Mouse (Mus musculus) intestine, embryonic 14.5 days (tissue): ENCODE results near the gene Ugcg. TPM values are rescaled to one million over a fixed set of nuclear protein-coding genes. Genes with fewer than 3 reads are reported as not detected.

Experiments used
- ATAC-seq: fragments of 200-750 bp; cut with Nextera tagmentation; replicated peaks from 2 replicates; pipeline ENCODE4 v1.8.0; 2017; ENCODE audit warnings: low read depth, moderate number of reproducible peaks, moderate TSS enrichment, moderate library complexity; ENCODE audit not compliant: low FRiP score, low TSS enrichment
- DNase-seq: peaks from one replicate; pipeline ENCODE4 v3.0.0-alpha.2; 2018; ENCODE audit warnings: low spot score
- H3K27ac ChIP-seq: fragments of 300-500 bp; sonication (generic); 2 replicates; pipeline ENCODE4 v1.5.1; 2014; ENCODE audit warnings: low read depth, mild to moderate bottlenecking, control low read depth
- H3K27me3 ChIP-seq: fragments of 300-500 bp; sonication (generic); replicated peaks from 2 replicates; pipeline ENCODE4 v1.6.1; 2014; ENCODE audit warnings: low read length, control low read depth; ENCODE audit not compliant: control insufficient read depth, insufficient read depth
- H3K36me3 ChIP-seq: fragments of 300-500 bp; sonication (generic); 2 replicates; pipeline ENCODE4 v1.6.1; 2014; ENCODE audit warnings: low read length, control low read depth; ENCODE audit not compliant: control insufficient read depth, insufficient read depth
- H3K4me1 ChIP-seq: fragments of 300-500 bp; sonication (generic); replicated peaks from 2 replicates; pipeline ENCODE4 v1.6.1; 2014; ENCODE audit warnings: low read length, control low read depth, mixed read lengths; ENCODE audit not compliant: control insufficient read depth, insufficient read depth
- H3K4me2 ChIP-seq: fragments of 300-500 bp; sonication (generic); 2 replicates; pipeline ENCODE4 v1.6.1; 2014; ENCODE audit warnings: low read length
- H3K4me3 ChIP-seq: fragments of 300-500 bp; sonication (generic); 2 replicates; pipeline ENCODE4 v1.5.1; 2014; ENCODE audit warnings: low read depth, low read length, control low read depth, mixed read lengths
- H3K9ac ChIP-seq: fragments of 300-500 bp; sonication (generic); 2 replicates; pipeline ENCODE4 v1.6.1; 2014; ENCODE audit warnings: mild to moderate bottlenecking, low read length
- H3K9me3 ChIP-seq: fragments of 300-500 bp; sonication (generic); 2 replicates; pipeline ENCODE4 v1.6.1; 2016; ENCODE audit warnings: low read length, control low read depth; ENCODE audit not compliant: control insufficient read depth
- WGBS: fragments of 180-500 bp; shearing (Covaris S2); extraction: QIAGEN DNeasy Blood & Tissue Kit; methylation state at CpG from one replicate; pipeline ENCODE4 v1.1.7; 2014; 5-methylcytosine and 5-hydroxymethylcytosine counted together
- polyA plus RNA-seq: library from polyadenylated mRNA; unstranded; fragments of >200 nt; fragmentation: Nextera tagmentation; extraction: Ambion mirVana; gene quantifications from 2 replicates; pipeline ENCODE4 v1.2.1, GENCODE M21; 2014

Gene Ugcg
- polyA plus RNA-seq, 1 experiment from 2014 or later: 14.1 TPM

DNA sequence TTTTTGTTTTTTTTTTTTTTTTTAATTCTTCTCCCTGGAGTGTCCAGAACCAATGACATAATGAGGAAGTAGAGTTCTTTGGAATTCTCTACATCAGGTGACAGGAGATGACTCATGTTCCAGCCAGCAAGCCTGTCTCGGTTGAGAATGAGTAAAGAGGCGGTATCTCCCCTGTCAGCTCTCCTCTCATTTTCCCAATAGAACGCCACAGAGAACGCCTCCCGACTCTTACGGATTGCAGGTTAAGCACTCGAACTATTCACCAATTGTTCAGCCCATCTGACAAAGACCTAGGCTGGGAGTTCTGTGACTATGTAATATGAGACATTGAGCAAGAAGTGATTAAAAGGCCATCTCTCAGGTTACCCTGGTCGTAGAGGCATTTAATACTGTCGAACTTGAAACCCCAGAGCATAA lies 50.3 kb downstream of the Ugcg start:
- ATAC-seq (no peak), DNase-seq (peak; percentile 54)
- Histone ChIP-seq H3K27me3 (no peaks in the 10 kb centered on the region), H3K9me3 (no peaks in the 10 kb centered on the region), H3K4me2 (no peak overlapping the region), H3K4me1 (no peaks in the 10 kb centered on the region), H3K27ac (no peak overlapping the region), H3K9ac (no peak overlapping the region), H3K36me3 (no peaks in the 10 kb centered on the region), H3K4me3 (no peak overlapping the region)
- 46% methylated on average over 9 of the region's 9 CpGs for WGBS

DNA sequence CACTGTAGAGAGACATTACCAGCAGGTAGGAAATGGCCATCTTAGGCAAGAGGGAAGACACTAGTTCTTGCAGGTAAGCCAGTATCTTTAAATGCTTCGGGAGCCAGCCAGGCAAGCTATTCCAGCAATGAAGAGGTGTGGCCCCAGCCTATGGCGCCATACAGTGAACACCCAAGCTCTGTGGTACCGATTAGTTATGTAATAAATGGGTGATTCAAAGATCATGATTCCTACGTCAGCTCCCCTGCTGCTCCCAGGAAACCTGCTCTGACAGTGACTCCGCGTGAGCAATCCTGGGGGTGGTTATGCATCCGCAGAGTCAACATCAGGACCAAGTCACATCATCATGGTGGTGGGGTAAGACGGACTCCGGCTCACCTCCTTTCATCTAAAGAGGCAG lies 51.1 kb downstream of the Ugcg start:
- DNase-seq: no peak
- Histone ChIP-seq H3K4me2 (no peak overlapping the region), H3K27me3 (no peaks in the 10 kb centered on the region), H3K4me3 (no peak overlapping the region), H3K9me3 (no peaks in the 10 kb centered on the region), H3K9ac (no peak overlapping the region), H3K27ac (no peak overlapping the region), H3K36me3 (no peaks in the 10 kb centered on the region), H3K4me1 (no peaks in the 10 kb centered on the region)
- WGBS: 90% methylated on average over 9 of the region's 9 CpGs
- ATAC-seq: no peak

- H3K4me3 ChIP-seq: no peak overlapping the region
- 90% methylated on average over 4 of the region's 4 CpGs for WGBS
- no peaks in the 10 kb centered on the region for H3K9me3 ChIP-seq
- H3K27ac ChIP-seq: no peak overlapping the region
- no peaks in the 10 kb centered on the region for H3K36me3 ChIP-seq
- DNase-seq (no peak), ATAC-seq (no peak)
- H3K4me2 ChIP-seq: no peak overlapping the region
- no peaks in the 10 kb centered on the region for H3K27me3 ChIP-seq
- H3K4me1 ChIP-seq: no peaks in the 10 kb centered on the region
- no peak overlapping the region for H3K9ac ChIP-seq
These were observed 52.0 kb downstream of the Ugcg start for GRCm38 (mm10) chr4:59241096-59241495.

GRCm38 (mm10) chr4:59242221-59242620 lies 53.2 kb downstream of the Ugcg start:
- Histone ChIP-seq H3K4me2 (no peak overlapping the region), H3K36me3 (no peaks in the 10 kb centered on the region), H3K4me1 (no peaks in the 10 kb centered on the region), H3K9ac (no peak overlapping the region), H3K27me3 (no peaks in the 10 kb centered on the region), H3K4me3 (no peak overlapping the region), H3K27ac (no peak overlapping the region), H3K9me3 (no peaks in the 10 kb centered on the region)
- DNase-seq (no peak), ATAC-seq (no peak)
- WGBS: 91% methylated on average over 3 of the region's 3 CpGs

DNA sequence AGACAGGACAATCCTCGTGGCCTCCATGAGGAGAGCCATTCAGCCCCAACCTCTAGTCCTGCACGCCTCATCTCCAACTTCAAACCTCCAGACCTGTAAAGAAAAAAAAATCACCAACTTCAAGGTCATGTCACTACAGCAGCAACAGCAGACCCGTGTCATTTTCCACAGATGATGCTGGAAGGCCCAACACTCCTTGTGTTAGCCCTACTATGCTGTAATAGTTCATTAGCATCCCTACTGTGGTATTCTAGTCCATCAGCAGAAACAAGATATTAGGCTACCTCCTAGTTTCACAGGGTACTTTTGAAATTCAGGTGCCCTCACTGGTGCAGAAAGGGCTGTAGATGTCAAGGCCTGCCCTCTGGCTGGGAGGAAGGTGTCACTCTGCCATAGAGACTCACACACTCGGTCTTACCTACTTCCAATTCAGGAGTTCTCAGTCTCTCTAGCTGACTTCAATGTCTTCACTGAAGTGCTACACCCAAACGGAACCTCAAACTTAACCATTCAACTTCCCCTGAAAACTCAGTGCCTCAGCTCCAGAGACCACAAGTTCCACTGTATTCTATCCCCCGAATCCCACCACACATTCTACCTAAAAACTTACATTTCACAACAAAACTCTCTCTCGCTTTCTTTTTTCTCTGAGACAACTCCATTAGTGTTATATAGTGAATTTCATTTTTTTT lies 54.9 kb downstream of the Ugcg start:
- Histone ChIP-seq H3K4me1 (no peaks in the 10 kb centered on the region), H3K9me3 (no peaks in the 10 kb centered on the region), H3K4me2 (no peak overlapping the region), H3K4me3 (no peak overlapping the region), H3K27me3 (no peaks in the 10 kb centered on the region), H3K27ac (no peak overlapping the region), H3K9ac (no peak overlapping the region), H3K36me3 (no peaks in the 10 kb centered on the region)
- ATAC-seq: no peak
- DNase-seq: no peak
- 83% methylated on average over 7 of the region's 7 CpGs for WGBS

DNA sequence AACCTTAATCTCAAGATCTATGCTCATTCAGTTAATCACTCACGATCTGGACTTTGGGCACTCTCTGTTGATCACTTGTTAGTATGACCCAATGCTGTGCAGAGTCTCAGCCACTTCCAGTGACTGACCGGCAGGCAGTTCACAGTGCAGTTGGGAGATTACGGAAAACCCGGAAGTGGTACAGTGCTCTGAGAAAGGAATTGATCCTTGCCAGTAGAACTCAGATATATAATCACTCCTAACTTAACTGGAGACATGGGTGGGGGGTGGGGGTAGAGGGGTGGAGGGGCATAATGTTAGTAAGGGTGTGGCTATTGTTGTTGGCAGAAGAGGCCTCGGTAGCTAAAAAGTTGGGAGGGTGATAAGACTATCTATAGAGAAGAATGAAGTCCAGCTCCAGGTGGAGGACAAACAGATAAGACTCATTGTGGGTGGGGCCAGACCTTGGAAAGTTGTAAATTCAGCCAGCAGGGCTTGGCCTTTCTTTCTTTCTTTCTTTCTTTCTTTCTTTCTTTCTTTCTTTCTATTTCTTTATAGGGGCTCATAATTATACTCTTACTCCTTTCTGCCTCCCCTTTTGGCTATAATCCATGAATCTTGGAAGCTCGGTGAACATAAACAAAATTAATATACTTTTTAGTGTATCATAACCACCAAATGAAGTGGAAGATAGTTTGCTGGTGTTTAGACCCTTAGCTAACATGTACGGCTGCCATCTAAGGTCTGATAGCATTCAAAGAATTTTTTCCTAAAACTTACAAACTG lies 55.9 kb downstream of the Ugcg start:
- Histone ChIP-seq H3K9ac (no peak overlapping the region), H3K9me3 (no peaks in the 10 kb centered on the region), H3K27ac (no peak overlapping the region), H3K36me3 (no peaks in the 10 kb centered on the region), H3K27me3 (no peaks in the 10 kb centered on the region), H3K4me2 (no peak overlapping the region), H3K4me1 (no peaks in the 10 kb centered on the region), H3K4me3 (no peak overlapping the region)
- DNase-seq: peak; percentile 54
- peak; percentile 69 for ATAC-seq
- 57% methylated on average over 7 of the region's 7 CpGs for WGBS

GRCm38 (mm10) chr4:59245776-59246175 lies 56.7 kb downstream of the Ugcg start:
- Histone ChIP-seq H3K9ac (no peak overlapping the region), H3K4me2 (no peak overlapping the region), H3K4me1 (no peaks in the 10 kb centered on the region), H3K27me3 (no peaks in the 10 kb centered on the region), H3K27ac (no peak overlapping the region), H3K36me3 (no peaks in the 10 kb centered on the region), H3K9me3 (no peaks in the 10 kb centered on the region), H3K4me3 (no peak overlapping the region)
- DNase-seq (no peak), ATAC-seq (no peak)
- WGBS: 81% methylated on average over 4 of the region's 4 CpGs

- no peaks in the 10 kb centered on the region for H3K4me1 ChIP-seq
- 50% methylated on average over 1 of the region's 1 CpGs for WGBS
- ATAC-seq (no peak), DNase-seq (no peak)
- no peak overlapping the region for H3K4me2 ChIP-seq
- H3K9me3 ChIP-seq: no peaks in the 10 kb centered on the region
- H3K27me3 ChIP-seq: no peaks in the 10 kb centered on the region
- H3K4me3 ChIP-seq: no peak overlapping the region
- H3K9ac ChIP-seq: no peak overlapping the region
- H3K27ac ChIP-seq: no peak overlapping the region
- no peaks in the 10 kb centered on the region for H3K36me3 ChIP-seq
These were observed 58.5 kb downstream of the Ugcg start for GRCm38 (mm10) chr4:59247545-59247944.

- DNase-seq (no peak), ATAC-seq (no peak)
- no peaks in the 10 kb centered on the region for H3K9me3 ChIP-seq
- no peaks in the 10 kb centered on the region for H3K4me1 ChIP-seq
- no peak overlapping the region for H3K4me2 ChIP-seq
- no peaks in the 10 kb centered on the region for H3K27me3 ChIP-seq
- H3K4me3 ChIP-seq: no peak overlapping the region
- H3K36me3 ChIP-seq: no peaks in the 10 kb centered on the region
- H3K27ac ChIP-seq: no peak overlapping the region
- H3K9ac ChIP-seq: no peak overlapping the region
These were observed 59.0 kb downstream of the Ugcg start for GRCm38 (mm10) chr4:59248035-59248434.
